Mouse (Mus musculus) limb, embryonic 10.5 days (tissue): ENCODE measurements around the gene Cpt1c. TPM values are rescaled to one million over a fixed set of nuclear protein-coding genes. Genes with fewer than 3 reads are reported as not detected.

Source experiments
- DNase-seq: peaks from one replicate; pipeline ENCODE4 v3.0.0-alpha.2; 2017; ENCODE audit warnings: low spot score
- H3K27ac ChIP-seq: fragments of 300-500 bp; sonication (generic); 2 replicates; pipeline ENCODE4 v1.5.1; 2016; ENCODE audit warnings: mild to moderate bottlenecking
- H3K27me3 ChIP-seq: fragments of 300-500 bp; sonication (generic); 2 replicates; pipeline ENCODE4 v1.6.1; 2016; ENCODE audit warnings: low read depth, mild to moderate bottlenecking; ENCODE audit not compliant: poor library complexity, severe bottlenecking
- H3K36me3 ChIP-seq: fragments of 300-500 bp; sonication (generic); 2 replicates; pipeline ENCODE4 v1.6.1; 2016; ENCODE audit warnings: mild to moderate bottlenecking, moderate library complexity
- H3K4me1 ChIP-seq: fragments of 300-500 bp; sonication (generic); 2 replicates; pipeline ENCODE4 v1.6.1; 2016
- H3K4me3 ChIP-seq: fragments of 300-500 bp; sonication (generic); 2 replicates; pipeline ENCODE4 v1.5.1; 2016; ENCODE audit warnings: mild to moderate bottlenecking, moderate library complexity
- H3K9me3 ChIP-seq: fragments of 300-500 bp; sonication (generic); replicated peaks from 2 replicates; pipeline ENCODE4 v1.6.1; 2016; ENCODE audit warnings: mild to moderate bottlenecking
- WGBS: fragments of 180-500 bp; shearing (Covaris S2); methylation state at CpG from one replicate; pipeline ENCODE4 v1.1.7; 2016; 5-methylcytosine and 5-hydroxymethylcytosine counted together
- polyA plus RNA-seq: library from polyadenylated mRNA; unstranded; fragments of >200 nt; fragmentation: Nextera tagmentation; extraction: Ambion mirVana; gene quantifications from 2 replicates; pipeline ENCODE4 v1.2.1, GENCODE M21; 2016

Gene Cpt1c
- polyA plus RNA-seq, 1 experiment from 2014 or later = 18.8 TPM

- H3K9me3 ChIP-seq = no peaks in the 10 kb centered on the region
- peaks cover 30% of the 10 kb centered on the region for H3K27me3 ChIP-seq
- no peak for DNase-seq
- no peak overlapping the region for H3K27ac ChIP-seq
- WGBS = 82% methylated on average over 12 of the region's 12 CpGs
- H3K4me1 ChIP-seq = peaks cover 23% of the 10 kb centered on the region
- H3K4me3 ChIP-seq = no peak overlapping the region
- peaks cover 4% of the 10 kb centered on the region; the same call in 1 of the 2 replicates for H3K36me3 ChIP-seq
Measured at GRCm38 (mm10) chr7:44954091-44954885, 20.4 kb downstream of the Cpt1c start.

- peaks cover 34% of the 10 kb centered on the region for H3K27me3 ChIP-seq
- DNase-seq = no peak
- no peaks in the 10 kb centered on the region for H3K9me3 ChIP-seq
- H3K4me1 ChIP-seq = peaks cover 23% of the 10 kb centered on the region
- no peaks in the 10 kb centered on the region for H3K36me3 ChIP-seq
- no peak overlapping the region for H3K27ac ChIP-seq
- 61% methylated on average over 14 of the region's 14 CpGs for WGBS
- no peak overlapping the region for H3K4me3 ChIP-seq
Measured at GRCm38 (mm10) chr7:44953561-44953960, 21.1 kb downstream of the Cpt1c start.

- WGBS = 6% methylated on average over 24 of the region's 24 CpGs
Measured at GRCm38 (mm10) chr7:44952611-44953306, 21.9 kb downstream of the Cpt1c start.

GRCm38 (mm10) chr7:44951960-44952359 lies 22.7 kb downstream of the Cpt1c start:
- peak; percentile 69 for DNase-seq
- H3K4me3 ChIP-seq = peak overlapping the region; percentile 56
- H3K4me1 ChIP-seq = peaks cover 23% of the 10 kb centered on the region
- no peaks in the 10 kb centered on the region for H3K36me3 ChIP-seq
- H3K9me3 ChIP-seq = no peaks in the 10 kb centered on the region
- H3K27ac ChIP-seq = peak overlapping the region; percentile 69
- 1% methylated on average over 10 of the region's 10 CpGs for WGBS
- peaks cover 46% of the 10 kb centered on the region for H3K27me3 ChIP-seq

More at GRCm38 (mm10) chr7:44952611-44953306, 21.9 kb downstream of the Cpt1c start:
- H3K4me3 ChIP-seq = peak overlapping the region; percentile 56
- peaks cover 42% of the 10 kb centered on the region for H3K27me3 ChIP-seq
- no peaks in the 10 kb centered on the region for H3K36me3 ChIP-seq
- H3K4me1 ChIP-seq = peaks cover 23% of the 10 kb centered on the region
- peak overlapping the region; percentile 69 for H3K27ac ChIP-seq
- peak; percentile 87 for DNase-seq
- H3K9me3 ChIP-seq = no peaks in the 10 kb centered on the region

- H3K27me3 ChIP-seq = peaks cover 46% of the 10 kb centered on the region
- no peak overlapping the region for H3K27ac ChIP-seq
- DNase-seq = no peak
- no peaks in the 10 kb centered on the region for H3K36me3 ChIP-seq
- H3K9me3 ChIP-seq = no peaks in the 10 kb centered on the region
- no peak overlapping the region for H3K4me3 ChIP-seq
- H3K4me1 ChIP-seq = peaks cover 19% of the 10 kb centered on the region
- 79% methylated on average over 6 of the region's 6 CpGs for WGBS
Measured at GRCm38 (mm10) chr7:44949922-44950321, 24.7 kb downstream of the Cpt1c start.

GRCm38 (mm10) chr7:44942904-44943303 lies 31.7 kb downstream of the Cpt1c start, which contains the start of gene Tsks:
Gene Tsks (plus strand): TSS chr7:44943204.
- Histone ChIP-seq H3K4me3 (no peak within 1 kb of the TSS), H3K27me3 (peaks cover 5% of the 10 kb centered on the region; the same call in 1 of the 2 replicates), H3K27ac (no peak within 1 kb of the TSS), H3K4me1 (no peaks in the 10 kb centered on the region), H3K36me3 (no peaks in the 10 kb centered on the region), H3K9me3 (no peaks in the 10 kb centered on the region)
- WGBS = 77% methylated on average over 7 of the region's 7 CpGs
- DNase-seq = no peak

- H3K36me3 ChIP-seq = no peaks in the 10 kb centered on the region
- no peaks in the 10 kb centered on the region for H3K4me1 ChIP-seq
- no peaks in the 10 kb centered on the region for H3K9me3 ChIP-seq
- no peaks in the 10 kb centered on the region for H3K27me3 ChIP-seq
- no peak overlapping the region for H3K27ac ChIP-seq
- no peak overlapping the region for H3K4me3 ChIP-seq
- 89% methylated on average over 4 of the region's 4 CpGs for WGBS
- no peak for DNase-seq
Measured at GRCm38 (mm10) chr7:44938680-44939079, 36.0 kb downstream of the Cpt1c start.

GRCm38 (mm10) chr7:44929204-44930151 lies 45.2 kb downstream of the Cpt1c start, which contains the start of gene Ap2a1:
Gene Ap2a1 (minus strand): TSS chr7:44929496.
- Histone ChIP-seq H3K4me1 (peaks cover 19% of the 10 kb centered on the region), H3K4me3 (peak within 1 kb of the TSS; percentile 97), H3K36me3 (peaks cover 22% of the 10 kb centered on the region), H3K9me3 (no peaks in the 10 kb centered on the region), H3K27ac (peak within 1 kb of the TSS; percentile 89), H3K27me3 (no peaks in the 10 kb centered on the region)
- DNase-seq = peak; percentile 96
- WGBS = under 1% methylated on average over 84 of the region's 84 CpGs

- peaks cover 19% of the 10 kb centered on the region for H3K4me1 ChIP-seq
- H3K27me3 ChIP-seq = no peaks in the 10 kb centered on the region
- DNase-seq = no peak
- H3K27ac ChIP-seq = peak overlapping the region; percentile 89
- peaks cover 31% of the 10 kb centered on the region for H3K36me3 ChIP-seq
- H3K4me3 ChIP-seq = peak overlapping the region; percentile 97
- 0% methylated on average over 1 of the region's 1 CpGs for WGBS
- no peaks in the 10 kb centered on the region for H3K9me3 ChIP-seq
Measured at GRCm38 (mm10) chr7:44928570-44928969, 46.1 kb downstream of the Cpt1c start.

GRCm38 (mm10) chr7:44925468-44925867 lies 49.2 kb downstream of the Cpt1c start:
- Histone ChIP-seq H3K36me3 (peaks cover 60% of the 10 kb centered on the region), H3K4me1 (peaks cover 17% of the 10 kb centered on the region), H3K9me3 (no peaks in the 10 kb centered on the region), H3K27ac (no peak overlapping the region), H3K4me3 (no peak overlapping the region), H3K27me3 (no peaks in the 10 kb centered on the region)
- no peak for DNase-seq
- WGBS = 80% methylated on average over 3 of the region's 3 CpGs

- Histone ChIP-seq H3K27me3 (no peaks in the 10 kb centered on the region), H3K4me1 (peaks cover under 1% of the 10 kb centered on the region), H3K9me3 (no peaks in the 10 kb centered on the region), H3K27ac (no peak overlapping the region), H3K4me3 (no peak overlapping the region), H3K36me3 (peaks cover 79% of the 10 kb centered on the region)
- no peak for DNase-seq
Measured at GRCm38 (mm10) chr7:44922530-44922929, 52.1 kb downstream of the Cpt1c start.

GRCm38 (mm10) chr7:44919127-44919526 lies 55.5 kb downstream of the Cpt1c start:
- WGBS = 92% methylated on average over 5 of the region's 5 CpGs
- Histone ChIP-seq H3K4me3 (no peak overlapping the region), H3K9me3 (no peaks in the 10 kb centered on the region), H3K4me1 (no peaks in the 10 kb centered on the region), H3K27ac (no peak overlapping the region), H3K27me3 (no peaks in the 10 kb centered on the region), H3K36me3 (peaks cover 87% of the 10 kb centered on the region)
- no peak for DNase-seq
